Mouse (Mus musculus): ENCODE measurements around the gene Mast3. TPM values are rescaled to one million over a fixed set of nuclear protein-coding genes. Genes with fewer than 3 reads are reported as not detected.
A peak's percentile ranks its signal among the peaks of the same experiment; 100 is the strongest.

Mast3 gene
- polyA plus RNA-seq, 1 experiment from 2014 or later, result 5.7 TPM

DNA sequence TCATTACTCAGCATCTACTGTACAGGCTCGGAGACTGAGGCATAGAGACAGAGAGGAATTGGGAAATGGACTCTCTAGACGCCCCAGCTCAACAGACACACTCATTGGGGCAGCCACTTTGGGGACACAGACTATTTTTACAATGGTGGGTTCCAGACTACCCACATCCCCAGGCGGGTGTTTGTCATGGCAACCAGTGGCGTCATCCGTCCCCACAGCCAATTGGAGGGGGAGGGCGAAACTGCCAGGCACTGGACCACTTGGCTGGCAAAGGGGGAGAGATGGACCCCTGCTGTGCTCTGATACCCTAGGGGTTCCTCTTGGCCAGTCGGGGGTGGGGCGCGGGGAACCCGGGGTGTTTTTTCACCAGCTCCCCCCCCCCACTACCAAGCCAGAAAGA, 4.2 kb downstream of the Mast3 start:
- peaks cover 2% of the 10 kb centered on the region; the same call in 1 of the 2 replicates for H3K27me3 ChIP-seq (ENCODE audit: control insufficient read depth, insufficient read depth, low read length)
- DNase-seq (ENCODE audit: low spot score), result no peak
- no peak overlapping the region for H3K27ac ChIP-seq (replicated peaks)
- TF ChIP-seq CTCF (IDR thresholded peaks at IDR 0.05; ENCODE audit: low read depth), result no peak
- no peak for TF ChIP-seq EP300 (optimal IDR thresholded peaks at IDR 0.05)
- WGBS, result 55% methylated on average over 10 of the region's 10 CpGs
- H3K9ac ChIP-seq (ENCODE audit: low read length), result no peak overlapping the region
- H3K4me2 ChIP-seq (replicated peaks; ENCODE audit: low read depth), result no peak overlapping the region
- no peak for ATAC-seq (ENCODE audit: low FRiP score, low TSS enrichment)
- no peaks in the 10 kb centered on the region for H3K9me3 ChIP-seq (ENCODE audit: control insufficient read depth, low read length)
- H3K36me3 ChIP-seq (ENCODE audit: control insufficient read depth, insufficient read depth, low read length), result no peaks in the 10 kb centered on the region
- H3K4me1 ChIP-seq (replicated peaks; ENCODE audit: control insufficient read depth, insufficient read depth), result peaks cover 4% of the 10 kb centered on the region; the same call in 1 of the 2 replicates
- no peak overlapping the region for H3K4me3 ChIP-seq (ENCODE audit: low read depth, low read length)

DNA sequence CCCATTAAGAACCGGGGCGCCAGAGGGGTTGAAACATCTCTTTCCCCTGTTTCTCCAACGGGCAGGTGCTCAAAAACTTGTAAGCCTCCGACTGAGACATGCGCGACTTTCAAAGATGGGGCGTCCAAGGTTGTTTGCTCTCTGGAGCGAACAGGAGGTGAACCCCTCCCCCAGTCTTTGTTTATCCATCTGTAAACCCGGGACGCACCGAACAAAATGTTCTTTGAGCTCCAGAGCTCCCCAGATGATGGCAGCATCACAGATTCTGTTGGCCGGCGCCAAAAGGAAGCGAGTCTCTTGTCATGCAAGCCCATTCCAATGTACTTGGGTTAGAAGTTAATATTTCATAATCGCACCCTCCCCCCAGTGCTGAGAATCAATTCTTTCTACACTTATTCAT, 6.6 kb downstream of the Mast3 start:
- no peaks in the 10 kb centered on the region; the same call in 1 of the 2 replicates for H3K27me3 ChIP-seq (ENCODE audit: control insufficient read depth, insufficient read depth, low read length)
- H3K4me3 ChIP-seq (ENCODE audit: low read depth, low read length), result no peak overlapping the region; the same call in 1 of the 2 replicates
- no peak overlapping the region for H3K9ac ChIP-seq (ENCODE audit: low read length)
- H3K27ac ChIP-seq (replicated peaks), result no peak overlapping the region
- ATAC-seq (ENCODE audit: low FRiP score, low TSS enrichment), result no peak
- 0 out of 2 replicates have a peak, but pooled peaks cover 2% of the 10 kb centered on the region for H3K4me1 ChIP-seq (replicated peaks; ENCODE audit: control insufficient read depth, insufficient read depth)
- no peak for DNase-seq (ENCODE audit: low spot score)
- H3K9me3 ChIP-seq (ENCODE audit: control insufficient read depth, low read length), result no peaks in the 10 kb centered on the region
- H3K36me3 ChIP-seq (ENCODE audit: control insufficient read depth, insufficient read depth, low read length), result no peaks in the 10 kb centered on the region
- WGBS, result 12% methylated on average over 15 of the region's 15 CpGs
- peak overlapping the region; percentile 93 for H3K4me2 ChIP-seq (replicated peaks; ENCODE audit: low read depth)
- TF ChIP-seq EP300 (optimal IDR thresholded peaks at IDR 0.05) (no peak), CTCF (IDR thresholded peaks at IDR 0.05; ENCODE audit: low read depth) (no peak)

DNA sequence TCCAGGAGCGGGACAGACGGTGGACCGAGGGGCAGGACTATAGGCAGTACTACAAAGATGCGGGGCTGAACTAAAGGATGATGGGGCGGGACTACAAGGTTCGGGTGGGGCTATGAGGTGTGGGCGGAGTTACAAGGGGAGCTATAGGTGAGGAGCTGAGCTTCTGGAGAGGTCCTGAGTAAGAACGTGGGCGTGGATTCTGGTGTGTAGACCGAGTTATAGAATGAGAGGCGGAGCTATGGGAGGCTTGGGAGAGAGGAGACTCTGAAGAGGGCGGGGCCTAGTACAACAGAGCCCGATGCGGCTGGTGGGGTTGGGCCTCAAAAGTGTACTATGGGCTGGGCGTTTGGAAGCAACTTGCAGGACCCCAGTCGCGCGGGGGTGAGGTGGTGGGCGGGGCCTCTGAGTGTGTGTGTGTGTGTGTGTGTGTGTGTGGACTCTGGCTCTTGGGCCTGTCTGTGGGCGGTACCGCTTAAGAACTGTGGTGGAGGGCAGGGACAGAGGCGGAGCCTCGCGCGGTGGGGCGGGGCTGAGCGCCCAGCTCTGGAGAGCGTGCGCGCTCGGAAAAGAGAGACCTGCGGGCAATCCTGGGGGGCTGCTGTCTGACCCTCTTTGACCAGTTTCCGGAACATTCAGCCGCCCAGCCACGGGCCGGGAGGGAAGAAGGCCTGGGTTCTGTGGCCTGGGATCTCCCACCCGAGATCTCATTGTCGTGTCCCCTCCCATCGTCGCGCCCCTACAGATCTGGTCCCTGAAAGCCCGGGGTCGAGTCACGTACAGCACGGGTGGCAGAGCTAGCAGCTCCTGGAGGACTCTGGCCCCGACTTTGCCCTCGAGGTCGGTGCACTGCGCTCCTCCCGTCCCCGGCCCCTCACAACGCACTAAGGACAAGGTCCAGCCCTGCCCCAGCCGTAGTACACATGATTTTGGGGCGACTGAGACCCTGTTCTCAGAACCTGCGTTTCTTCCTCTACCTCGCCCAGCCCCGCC, 7.5 kb downstream of the Mast3 start:
- 1% methylated on average over 57 of the region's 57 CpGs for WGBS

DNA sequence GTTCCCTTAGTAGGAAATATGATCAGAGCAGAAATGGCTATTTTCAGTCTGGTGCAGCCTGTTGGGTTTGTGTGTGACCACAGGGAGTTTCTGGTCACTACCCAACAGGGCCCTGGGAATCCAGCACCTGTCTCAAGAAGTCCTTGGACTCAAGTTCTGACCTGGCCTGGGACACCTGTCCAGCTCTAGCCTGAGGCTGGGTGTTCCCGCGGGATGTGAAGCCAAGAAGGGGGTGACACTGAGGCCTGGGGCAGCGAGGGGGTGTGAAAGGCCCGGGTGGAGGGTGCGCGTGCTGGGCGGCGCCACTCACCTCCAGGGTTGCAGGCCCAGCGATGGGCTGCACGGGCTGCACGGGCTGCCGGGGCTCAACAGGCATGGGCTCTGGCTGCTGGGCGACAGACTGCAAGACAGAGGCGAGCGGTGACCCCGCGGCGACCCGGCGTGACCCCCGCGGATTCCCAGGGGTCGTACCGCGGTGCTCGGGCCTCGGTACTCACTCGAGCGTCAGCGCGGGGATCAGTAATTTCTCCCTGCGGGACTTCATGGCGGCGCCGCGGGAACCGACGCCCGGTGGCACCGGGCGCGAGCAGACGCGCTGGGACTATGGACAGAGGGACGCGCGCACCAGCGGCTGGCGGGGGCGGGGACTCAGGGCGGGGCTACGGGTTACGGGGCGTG, 8.3 kb downstream of the Mast3 start:
- peak; percentile 48 for DNase-seq (ENCODE audit: low spot score)
- peak overlapping the region; percentile 53 for H3K4me3 ChIP-seq (ENCODE audit: low read depth, low read length)
- no peaks in the 10 kb centered on the region for H3K9me3 ChIP-seq (ENCODE audit: control insufficient read depth, low read length)
- H3K27me3 ChIP-seq (ENCODE audit: control insufficient read depth, insufficient read depth, low read length), result no peaks in the 10 kb centered on the region
- ATAC-seq (ENCODE audit: low FRiP score, low TSS enrichment), result no peak
- H3K27ac ChIP-seq (replicated peaks), result peak overlapping the region; percentile 49
- no peaks in the 10 kb centered on the region for H3K36me3 ChIP-seq (ENCODE audit: control insufficient read depth, insufficient read depth, low read length)
- WGBS, result 4% methylated on average over 42 of the region's 54 CpGs
- H3K4me2 ChIP-seq (replicated peaks; ENCODE audit: low read depth), result peak overlapping the region; percentile 93
- TF ChIP-seq CTCF (IDR thresholded peaks at IDR 0.05; ENCODE audit: low read depth) (no peak), EP300 (optimal IDR thresholded peaks at IDR 0.05) (no peak)
- peak overlapping the region; percentile 60 for H3K9ac ChIP-seq (ENCODE audit: low read length)
- H3K4me1 ChIP-seq (replicated peaks; ENCODE audit: control insufficient read depth, insufficient read depth), result 0 out of 2 replicates have a peak, but pooled peaks cover 6% of the 10 kb centered on the region

More for the DNA sequence above, 7.5 kb downstream of the Mast3 start:
- H3K4me2 ChIP-seq (replicated peaks; ENCODE audit: low read depth), result peak overlapping the region; percentile 93
- H3K4me3 ChIP-seq (ENCODE audit: low read depth, low read length), result peak overlapping the region; percentile 53
- no peaks in the 10 kb centered on the region for H3K36me3 ChIP-seq (ENCODE audit: control insufficient read depth, insufficient read depth, low read length)
- 0 out of 2 replicates have a peak, but pooled peaks cover 6% of the 10 kb centered on the region for H3K4me1 ChIP-seq (replicated peaks; ENCODE audit: control insufficient read depth, insufficient read depth)
- TF ChIP-seq CTCF (IDR thresholded peaks at IDR 0.05; ENCODE audit: low read depth) (no peak), EP300 (optimal IDR thresholded peaks at IDR 0.05) (no peak)
- peak overlapping the region; percentile 60 for H3K9ac ChIP-seq (ENCODE audit: low read length)
- H3K9me3 ChIP-seq (ENCODE audit: control insufficient read depth, low read length), result no peaks in the 10 kb centered on the region
- H3K27ac ChIP-seq (replicated peaks), result peak overlapping the region; percentile 49
- ATAC-seq (ENCODE audit: low FRiP score, low TSS enrichment) (peak; percentile 88), DNase-seq (ENCODE audit: low spot score) (peak; percentile 97)
- H3K27me3 ChIP-seq (ENCODE audit: control insufficient read depth, insufficient read depth, low read length), result no peaks in the 10 kb centered on the region

DNA sequence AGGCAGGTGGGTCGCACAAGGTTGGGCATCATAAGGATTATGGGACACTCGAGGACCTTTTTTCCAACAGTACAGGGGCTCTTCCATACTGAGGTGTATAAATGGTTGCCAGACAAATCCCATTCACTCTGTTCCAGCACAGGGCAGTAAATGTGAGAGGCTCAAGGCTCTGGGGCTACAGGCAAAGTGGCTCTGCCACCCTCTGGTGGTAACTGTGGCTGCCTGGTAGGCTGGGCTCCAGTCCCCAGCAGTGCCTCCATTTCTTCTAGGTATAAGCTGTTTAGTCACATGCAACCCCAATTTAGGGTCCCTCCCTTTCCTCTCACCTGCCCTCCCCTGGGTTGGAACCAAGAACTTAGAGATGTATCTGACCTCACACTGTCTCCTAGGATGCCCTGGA, 9.5 kb downstream of the Mast3 start:
- 91% methylated on average over 2 of the region's 2 CpGs for WGBS
- Histone ChIP-seq H3K27me3 (ENCODE audit: control insufficient read depth, insufficient read depth, low read length) (no peaks in the 10 kb centered on the region), H3K4me1 (replicated peaks; ENCODE audit: control insufficient read depth, insufficient read depth) (peaks cover 10% of the 10 kb centered on the region; the same call in 1 of the 2 replicates), H3K4me3 (ENCODE audit: low read depth, low read length) (no peak overlapping the region), H3K4me2 (replicated peaks; ENCODE audit: low read depth) (no peak overlapping the region), H3K36me3 (ENCODE audit: control insufficient read depth, insufficient read depth, low read length) (no peaks in the 10 kb centered on the region), H3K9me3 (ENCODE audit: control insufficient read depth, low read length) (no peaks in the 10 kb centered on the region), H3K27ac (replicated peaks) (no peak overlapping the region), H3K9ac (ENCODE audit: low read length) (no peak overlapping the region)
- TF ChIP-seq EP300 (optimal IDR thresholded peaks at IDR 0.05) (no peak), CTCF (IDR thresholded peaks at IDR 0.05; ENCODE audit: low read depth) (peak; percentile 61)
- ATAC-seq (ENCODE audit: low FRiP score, low TSS enrichment) (no peak), DNase-seq (ENCODE audit: low spot score) (no peak)
